Mouse (Mus musculus) cerebellum, adult 18-20 months (tissue): ENCODE data around the gene Gm20388.

Experiments used
- DNase-seq, 2 experiments: peaks; one replicate each; pipeline ENCODE4 v3.0.0; 2021

The Gm20388 gene

DNA sequence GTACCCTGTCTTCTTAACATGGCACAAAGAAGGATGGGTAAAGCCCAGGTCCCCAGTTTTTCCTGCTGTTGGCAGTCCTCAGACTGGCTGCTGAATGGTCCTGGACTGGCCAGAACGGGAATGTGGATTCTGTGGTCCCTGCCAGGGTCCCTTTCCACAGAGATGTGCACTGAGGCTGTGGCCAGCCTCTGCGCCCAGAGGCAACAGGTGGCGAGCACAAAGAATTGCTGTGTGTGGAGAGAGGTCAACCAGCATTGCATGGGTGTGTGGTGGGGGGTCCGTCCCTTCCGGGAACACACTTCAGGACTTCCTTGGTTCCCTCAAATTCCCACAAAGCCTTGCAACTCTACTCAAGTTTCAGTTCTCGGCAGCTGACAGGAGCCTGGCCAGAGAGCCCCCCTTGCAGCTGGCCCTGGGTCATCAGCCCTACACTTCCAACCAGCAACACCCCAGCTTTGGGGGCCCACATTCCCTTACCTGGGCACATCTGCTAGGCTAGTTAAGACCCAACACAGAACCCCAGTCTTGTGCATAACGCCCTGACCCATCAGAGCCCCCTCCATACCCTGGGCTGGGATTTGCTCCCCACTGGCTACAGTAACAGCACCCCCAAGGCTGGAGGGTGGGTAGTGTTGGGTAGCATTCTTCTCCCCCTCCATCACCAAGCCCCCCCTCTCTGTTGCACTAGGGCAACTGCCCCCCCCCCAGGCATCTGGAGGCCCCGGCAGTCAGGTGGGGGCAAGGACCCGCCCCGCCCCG lies 2938.7 kb downstream of the Gm20388 start:
- peak; percentile 32 to 58 for DNase-seq

DNA sequence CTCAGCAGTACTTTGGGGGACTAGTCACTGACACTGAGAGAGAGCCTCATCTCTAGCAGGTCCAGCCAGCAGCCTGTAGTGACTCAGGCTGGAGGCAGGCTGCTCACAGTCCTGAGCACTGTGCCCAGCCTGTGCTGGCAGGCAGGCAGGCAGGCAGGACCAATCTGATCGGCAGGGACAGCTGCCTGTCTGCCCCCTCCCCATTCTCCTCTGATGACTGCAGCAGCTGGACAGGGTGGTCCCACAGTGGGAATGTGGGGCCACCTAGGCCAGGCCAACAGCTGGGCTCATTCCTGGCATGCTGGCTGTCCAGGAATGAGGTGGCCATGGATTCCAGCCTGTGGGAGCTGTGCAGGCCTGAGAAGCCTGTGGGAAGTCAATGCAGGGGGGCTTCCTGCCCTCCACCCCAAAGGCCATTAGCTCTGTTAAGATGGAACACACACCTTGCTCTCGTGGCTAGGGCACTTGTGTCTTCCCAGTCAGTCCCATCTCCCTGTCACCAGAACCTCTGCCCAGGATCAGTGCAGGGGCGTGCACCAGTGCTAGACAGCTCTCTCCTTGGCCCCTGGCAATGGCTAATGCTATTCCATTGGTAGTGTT lies 2940.1 kb downstream of the Gm20388 start:
- peak; percentile 47 to 53 for DNase-seq

DNA sequence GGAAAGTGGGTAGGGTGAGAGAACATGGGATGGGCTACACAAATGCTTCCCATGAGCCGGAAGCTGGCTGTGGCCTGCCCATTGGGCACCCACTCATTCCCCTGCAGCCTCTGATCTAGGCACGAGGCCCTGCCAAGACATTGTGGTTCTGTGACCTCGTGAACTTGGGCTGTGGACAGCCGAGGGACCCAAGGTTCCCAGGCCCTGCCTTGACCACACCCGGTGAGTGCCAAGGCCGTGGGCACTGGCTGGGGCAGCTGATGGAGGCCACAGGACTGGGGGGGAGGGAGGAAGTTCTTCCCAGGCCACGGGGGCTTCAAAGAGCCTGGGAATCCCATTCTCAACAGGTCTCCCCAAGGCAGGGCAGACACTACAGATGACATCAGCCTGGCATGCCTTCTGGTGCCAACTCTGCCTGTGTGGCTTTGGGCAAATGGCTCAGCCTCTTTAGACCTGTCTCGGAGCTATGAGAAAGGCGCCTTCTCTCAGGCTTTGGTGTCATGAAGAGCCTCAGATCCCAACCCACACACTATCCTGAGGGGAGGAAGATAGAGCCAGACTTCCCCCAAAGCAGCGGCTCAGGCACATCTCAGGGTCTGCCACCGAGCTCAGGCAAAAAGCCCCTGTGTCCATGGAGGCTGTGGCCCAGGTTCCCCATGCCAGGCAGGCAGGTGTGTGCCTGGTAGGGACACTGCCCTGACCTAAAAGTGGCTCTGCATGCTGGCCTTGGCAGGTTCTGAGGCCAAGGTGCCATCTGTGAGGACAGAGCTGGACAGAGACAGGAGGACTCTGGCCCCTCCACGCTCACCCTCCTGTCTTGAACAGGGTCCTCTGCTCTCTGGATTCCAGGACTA lies 2941.3 kb downstream of the Gm20388 start:
- peak; percentile 92 to 96 for DNase-seq

DNA sequence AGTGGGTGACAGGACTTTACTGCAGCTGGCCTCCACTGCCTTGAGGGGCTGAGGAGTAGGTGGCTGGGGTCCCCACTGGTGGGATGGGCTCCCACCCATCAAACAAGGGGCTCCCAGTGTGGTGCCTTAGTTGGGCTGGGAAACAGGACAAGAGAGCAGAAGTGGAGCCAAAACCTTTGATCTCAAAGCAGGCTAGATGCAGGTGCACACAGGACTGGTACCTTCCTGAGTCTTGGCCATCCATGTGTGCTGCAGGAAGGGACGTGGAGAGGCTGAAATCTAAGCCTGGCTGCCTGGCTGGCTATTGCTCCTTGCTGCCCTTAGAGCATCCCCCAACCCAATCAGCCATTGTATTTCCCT lies 2941.9 kb downstream of the Gm20388 start:
- peak in 1 of 2 experiments; percentile 80 for DNase-seq

DNA sequence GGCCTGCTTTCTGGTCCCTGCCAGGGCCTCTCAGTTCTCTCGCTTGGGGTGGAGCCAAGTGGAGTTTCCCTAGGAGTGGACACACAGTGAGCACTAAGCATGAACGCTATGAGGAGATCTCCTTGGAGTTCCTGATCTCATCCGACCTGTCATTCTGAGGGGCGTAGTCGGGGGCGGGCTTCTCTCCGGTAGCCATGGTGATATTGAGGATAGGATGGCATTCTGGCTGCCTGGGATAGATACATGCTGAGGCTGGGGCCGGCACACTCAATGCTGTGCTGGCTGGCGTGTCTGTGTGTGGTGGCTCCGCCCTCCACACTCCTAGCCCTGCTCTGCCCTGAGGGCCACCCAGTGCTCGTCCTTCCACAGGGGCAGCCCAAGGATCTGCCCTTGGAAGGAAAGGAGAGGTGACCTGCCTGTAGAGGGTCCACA lies 2942.7 kb downstream of the Gm20388 start:
- DNase-seq: peak; percentile 80 to 85

DNA sequence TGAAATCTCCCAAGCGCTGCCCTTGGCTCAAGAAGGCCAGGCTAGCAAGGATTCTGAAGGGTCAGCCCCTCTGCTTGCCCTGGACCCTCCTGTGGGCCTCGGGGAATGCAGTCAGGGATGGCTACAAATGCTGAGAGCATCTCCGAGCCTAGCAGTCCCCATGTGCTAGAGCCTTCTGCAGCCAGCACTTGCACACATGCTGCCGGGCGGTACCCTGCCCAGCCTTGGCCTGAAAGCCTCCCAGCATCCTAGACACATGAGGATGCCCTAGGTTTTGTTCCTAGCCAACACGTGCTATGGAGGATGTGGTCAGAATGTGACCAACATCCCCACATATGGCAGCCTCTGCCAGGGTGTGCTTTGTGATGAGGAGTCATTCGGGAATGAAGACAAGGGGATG lies 2943.7 kb downstream of the Gm20388 start:
- DNase-seq: no peak

DNA sequence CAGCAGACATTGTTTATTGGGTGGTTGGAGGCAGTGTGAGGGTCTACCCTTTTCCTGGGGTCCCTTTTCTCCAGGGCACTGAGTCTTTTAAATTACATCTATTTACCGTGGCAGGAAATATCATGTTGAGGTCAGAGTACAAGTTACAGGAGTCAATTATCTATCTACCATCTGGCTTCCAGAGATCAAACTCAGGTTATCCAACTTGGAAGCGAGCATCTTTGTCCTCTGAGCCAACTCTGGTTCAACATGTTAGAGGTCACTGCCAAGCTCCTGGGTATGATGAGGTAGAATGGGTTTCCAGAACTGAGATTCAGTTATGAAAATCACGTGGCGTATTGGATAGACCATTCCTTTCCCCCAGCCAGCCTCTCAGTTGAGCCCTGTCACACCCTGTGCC lies 2944.5 kb downstream of the Gm20388 start:
- no peak for DNase-seq

DNA sequence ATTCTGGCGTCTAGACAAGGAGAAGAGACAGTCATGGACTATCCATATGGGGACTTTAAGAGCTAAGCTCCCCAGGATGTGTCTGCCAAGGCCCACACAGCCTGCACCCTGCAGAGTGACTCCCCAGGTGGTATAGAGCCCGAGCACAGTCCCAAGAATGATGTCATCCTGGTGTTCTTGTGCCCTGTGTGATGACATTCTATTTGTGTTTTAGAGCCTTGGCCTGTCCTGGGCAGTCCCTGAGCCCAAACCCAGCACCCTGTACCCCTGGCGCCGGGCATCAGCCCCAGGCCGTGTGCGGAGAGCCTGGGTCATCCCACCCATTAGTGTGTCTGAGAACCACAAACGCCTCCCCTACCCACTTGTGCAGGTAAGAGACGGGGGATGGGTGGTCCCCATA lies 2945.6 kb downstream of the Gm20388 start:
- DNase-seq: no peak

DNA sequence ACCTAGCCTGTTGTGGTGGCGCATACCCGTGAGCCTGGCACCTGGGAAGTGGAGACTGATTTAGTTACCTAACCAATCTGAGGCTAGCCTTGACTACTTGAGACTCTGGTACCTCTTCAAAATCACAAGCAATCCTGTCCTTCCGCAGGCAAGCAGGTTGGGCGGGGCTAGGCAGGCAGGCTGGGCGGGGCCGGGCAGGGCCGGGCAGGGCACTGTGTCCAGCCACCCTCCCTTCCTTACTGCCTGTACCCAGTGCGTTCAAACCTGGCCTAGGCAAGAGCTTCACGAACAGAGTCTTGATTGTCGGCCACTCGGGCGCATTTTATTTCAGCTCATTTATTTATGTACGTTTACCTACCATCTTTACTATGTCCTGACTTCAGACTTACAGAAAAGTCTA lies 2949.2 kb downstream of the Gm20388 start:
- no peak for DNase-seq

DNA sequence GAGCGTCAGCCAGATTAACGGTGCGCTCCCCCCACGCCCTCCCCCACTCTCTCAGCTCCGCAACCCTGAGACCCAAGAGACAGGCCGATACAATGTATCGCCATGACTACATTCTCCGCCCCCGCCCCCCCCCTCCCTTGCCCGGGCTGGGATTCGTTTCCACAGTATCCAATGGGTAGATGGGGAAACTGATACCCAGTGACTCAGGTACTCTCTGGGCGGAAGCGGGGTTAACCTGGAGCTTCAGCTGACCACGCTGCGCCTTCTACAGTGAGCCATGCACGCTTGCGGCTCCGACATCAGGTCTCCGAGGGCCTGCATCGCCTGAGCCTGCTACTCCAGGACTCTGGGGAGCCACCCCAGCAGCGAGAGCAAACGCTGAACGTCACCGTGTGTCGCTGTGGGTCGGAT lies 2954.1 kb downstream of the Gm20388 start:
- no peak for DNase-seq

DNA sequence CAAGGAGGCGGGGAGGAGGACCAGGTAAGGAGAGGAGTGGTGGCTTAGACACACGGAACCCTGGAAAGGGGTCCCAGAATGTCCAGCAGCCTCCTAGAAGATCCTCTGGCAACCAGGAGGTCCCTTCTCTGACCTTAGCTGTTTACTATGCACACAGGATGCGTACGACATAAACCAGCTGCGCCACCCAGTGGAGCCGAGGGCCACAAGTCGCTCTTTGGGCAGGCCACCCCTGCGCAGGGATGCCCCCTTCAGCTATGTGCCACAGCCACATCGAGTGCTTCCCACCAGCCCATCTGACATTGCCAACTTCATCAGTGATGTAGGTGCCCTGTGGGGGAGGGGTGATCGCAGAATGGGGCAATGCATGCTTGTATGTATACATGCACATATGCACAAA lies 2954.8 kb downstream of the Gm20388 start:
- peak in 1 of 2 experiments; percentile 42 for DNase-seq

DNA sequence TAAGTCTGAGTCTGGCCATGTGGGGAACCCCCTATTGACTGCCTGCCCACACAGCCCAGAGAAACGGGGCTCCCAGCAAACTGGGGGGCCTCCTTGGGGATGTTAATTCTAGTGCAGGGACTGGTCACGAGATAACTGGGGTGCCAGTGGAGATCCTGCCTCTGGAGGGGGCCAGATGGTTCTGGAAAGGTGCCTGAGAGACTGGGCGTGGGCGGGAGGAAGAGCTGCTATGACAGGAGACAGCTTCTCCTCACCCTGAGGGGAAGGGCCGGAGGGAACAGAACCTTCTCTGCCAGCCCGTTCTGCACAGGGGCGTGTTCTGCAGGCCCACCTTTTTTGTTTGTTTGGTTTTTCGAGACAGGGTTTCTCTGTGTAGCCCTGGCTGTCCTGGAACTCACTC lies 2955.6 kb downstream of the Gm20388 start:
- peak in 1 of 2 experiments; percentile 44 for DNase-seq

DNA sequence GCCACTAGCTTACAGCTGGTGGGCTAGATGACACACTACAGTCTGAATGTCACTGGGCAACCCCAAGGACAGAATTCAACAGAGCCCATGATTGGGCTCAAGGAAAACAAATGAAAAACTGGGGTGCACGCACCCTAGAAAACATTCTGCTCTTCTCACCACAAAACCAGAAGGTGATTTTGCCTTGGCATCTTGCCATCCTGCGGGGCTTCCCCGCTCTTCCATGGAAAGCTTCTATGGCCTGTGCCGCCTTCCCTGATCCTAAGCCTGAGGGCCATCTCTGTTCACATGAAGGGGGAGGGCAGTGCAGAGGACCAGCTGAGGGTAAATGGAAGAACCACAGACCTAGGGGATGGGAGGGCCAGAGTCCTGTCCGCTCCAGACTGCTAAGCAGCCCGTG lies 2957.3 kb downstream of the Gm20388 start:
- DNase-seq: peak in 1 of 2 experiments; percentile 34

DNA sequence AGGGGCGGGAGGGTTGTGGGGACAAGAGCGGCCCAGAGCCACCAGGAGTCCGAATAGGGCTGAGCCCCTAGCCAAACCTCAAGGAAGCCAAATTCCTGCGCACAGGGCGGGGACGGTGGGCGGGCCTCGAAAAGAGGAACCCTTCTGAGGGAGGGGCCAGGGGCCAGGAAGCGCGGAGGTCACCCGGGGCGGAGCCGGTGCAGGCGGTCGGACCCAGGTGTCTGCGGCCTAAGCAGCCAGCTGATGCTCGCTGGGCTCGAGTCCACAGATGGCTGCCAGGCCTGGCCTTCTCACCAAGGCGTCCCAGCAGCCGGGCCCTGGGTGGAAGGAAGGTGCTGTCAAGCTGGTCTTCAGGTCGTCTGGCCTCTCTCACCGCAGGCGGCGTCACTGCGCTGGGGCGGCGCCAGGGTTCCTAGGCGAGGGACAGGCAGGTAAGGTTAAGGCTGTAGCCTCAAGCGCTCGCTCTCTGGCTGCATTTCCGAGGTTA lies 2959.8 kb downstream of the Gm20388 start:
- DNase-seq: peak; percentile 65 to 74

DNA sequence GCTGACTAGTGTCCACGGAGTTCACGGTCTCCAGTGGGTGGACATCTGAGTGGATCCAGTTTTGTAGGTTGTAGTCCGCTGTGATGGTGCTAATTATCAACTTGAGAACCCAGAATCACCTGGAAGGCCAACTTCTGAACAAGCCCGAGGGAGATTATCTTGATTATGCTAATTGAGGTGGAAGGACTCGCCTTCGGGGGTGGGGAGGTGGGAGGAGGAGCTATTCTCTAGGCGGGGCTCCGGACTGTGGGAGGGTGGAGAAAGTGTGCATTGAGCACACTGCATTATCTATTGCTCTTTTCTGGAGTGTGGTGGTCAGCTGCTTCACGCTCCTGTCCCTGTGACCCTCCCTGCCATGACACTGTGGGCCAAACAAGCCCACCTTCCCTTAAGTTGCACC lies 2961.0 kb downstream of the Gm20388 start:
- no peak for DNase-seq

DNA sequence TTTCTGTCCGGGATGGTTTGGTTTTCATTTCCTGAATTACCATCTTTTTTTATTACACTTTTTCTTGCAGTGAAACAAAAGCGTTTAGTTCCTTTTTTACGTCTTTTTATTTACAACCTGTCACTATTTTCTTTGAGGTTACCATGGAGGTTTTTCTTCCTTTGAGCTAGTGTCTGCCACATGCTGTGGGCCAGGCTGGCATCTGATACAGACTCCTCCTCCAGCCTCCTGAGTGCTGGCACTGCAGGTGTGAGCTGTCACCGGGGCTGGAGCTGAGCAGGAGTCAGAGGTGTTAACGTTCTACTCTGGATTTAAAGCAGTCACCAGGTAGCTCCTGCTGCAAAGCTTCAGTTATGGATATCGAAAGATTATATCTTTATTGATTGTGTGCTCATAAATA lies 2962.5 kb downstream of the Gm20388 start:
- peak; percentile 70 to 78 for DNase-seq

DNA sequence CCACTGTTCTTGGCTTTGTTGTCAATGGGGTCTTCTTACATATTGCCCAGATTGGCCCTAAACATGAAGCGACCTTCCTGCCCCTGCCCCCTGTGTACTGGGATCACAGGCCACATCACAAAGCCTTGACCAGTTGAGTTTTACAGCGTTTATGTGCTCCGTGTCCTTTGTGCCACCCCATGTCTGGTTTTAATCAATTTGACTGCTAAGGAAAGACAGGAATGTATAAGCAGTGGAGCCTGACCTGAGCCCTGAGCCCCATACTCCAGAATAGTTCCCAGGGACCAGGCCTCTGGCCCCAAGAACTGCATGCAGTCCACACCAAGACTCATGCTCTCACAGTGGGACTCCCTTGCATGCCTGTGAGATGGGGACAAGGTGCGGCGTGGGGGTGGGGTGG lies 2964.5 kb downstream of the Gm20388 start:
- DNase-seq: no peak

DNA sequence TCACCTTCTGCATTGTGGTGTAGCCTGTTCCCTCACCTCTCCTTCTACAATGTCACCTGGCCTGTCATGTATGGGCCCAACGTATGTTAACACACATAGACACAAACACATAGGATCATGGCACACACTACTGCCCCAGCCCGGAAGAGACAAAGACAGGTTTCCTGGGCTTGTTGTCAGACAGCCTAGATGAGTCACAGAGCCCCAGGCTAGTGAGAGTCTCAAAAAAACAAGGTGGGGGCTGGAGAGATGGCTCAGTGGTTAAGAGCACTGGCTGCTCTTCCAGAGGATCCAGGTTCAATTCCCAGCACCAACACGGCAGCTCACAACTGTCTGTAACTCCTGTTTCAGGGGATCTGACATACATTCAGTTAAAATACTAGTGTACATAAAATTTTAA lies 2967.6 kb downstream of the Gm20388 start:
- no peak for DNase-seq

DNA sequence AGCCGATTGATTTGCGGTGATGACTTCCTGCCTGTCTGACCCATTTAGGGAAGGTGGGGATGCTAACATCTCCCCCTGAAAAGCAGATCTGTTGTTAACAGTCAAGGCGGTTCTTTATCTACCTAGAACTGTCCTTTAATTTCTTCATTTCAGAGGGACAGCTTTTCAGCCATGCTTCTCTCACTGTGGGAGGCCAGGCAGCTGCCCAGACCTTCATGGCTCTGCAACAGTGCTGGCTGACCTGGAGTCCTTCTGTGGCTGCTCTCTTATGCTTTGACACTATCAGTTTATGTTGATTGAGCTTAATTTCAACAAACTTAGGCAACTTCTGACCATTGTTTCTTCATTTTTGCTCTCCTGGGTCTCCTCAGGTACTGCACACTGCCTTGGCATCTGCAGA lies 2969.7 kb downstream of the Gm20388 start:
- peak; percentile 67 to 79 for DNase-seq

DNA sequence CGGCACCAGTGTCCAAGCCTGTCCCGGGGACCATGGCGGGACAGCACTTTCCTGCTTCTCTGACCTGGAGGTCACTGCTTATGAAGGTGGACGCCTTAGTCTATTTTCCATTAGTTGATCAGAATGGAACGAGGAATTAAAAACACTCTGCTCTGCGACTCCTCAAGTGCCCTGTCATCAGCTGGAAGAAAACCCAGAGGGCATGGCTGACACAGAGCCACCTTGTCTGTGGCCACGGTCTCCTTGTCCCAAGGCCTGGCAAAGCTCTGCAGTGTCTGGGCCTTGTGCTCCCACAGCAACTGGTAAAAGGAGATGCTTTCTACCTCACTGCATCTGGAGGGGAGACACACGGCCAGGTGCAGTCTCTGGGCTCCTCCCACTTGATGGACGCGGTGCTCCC lies 2973.0 kb downstream of the Gm20388 start:
- no peak for DNase-seq

DNA sequence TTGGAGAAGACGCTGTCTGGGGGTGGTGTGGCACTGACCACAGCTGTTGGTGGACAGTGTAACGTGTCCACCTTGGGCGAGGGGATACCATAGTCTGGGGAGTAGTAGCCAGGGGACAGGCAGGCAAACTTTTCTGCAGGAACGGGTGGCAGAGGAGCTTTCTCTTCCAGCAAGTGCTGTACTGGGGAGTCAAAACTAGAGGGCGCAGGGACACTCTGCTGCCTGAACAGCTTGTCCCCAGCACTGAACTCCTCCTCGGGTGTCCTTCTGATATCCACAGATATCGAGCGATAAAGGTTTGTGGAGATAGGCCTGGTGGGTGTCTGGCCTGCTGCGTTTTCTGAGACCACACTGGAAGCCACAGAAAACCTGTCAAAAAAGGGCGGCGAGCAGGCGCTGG lies 2980.8 kb downstream of the Gm20388 start:
- DNase-seq: no peak

DNA sequence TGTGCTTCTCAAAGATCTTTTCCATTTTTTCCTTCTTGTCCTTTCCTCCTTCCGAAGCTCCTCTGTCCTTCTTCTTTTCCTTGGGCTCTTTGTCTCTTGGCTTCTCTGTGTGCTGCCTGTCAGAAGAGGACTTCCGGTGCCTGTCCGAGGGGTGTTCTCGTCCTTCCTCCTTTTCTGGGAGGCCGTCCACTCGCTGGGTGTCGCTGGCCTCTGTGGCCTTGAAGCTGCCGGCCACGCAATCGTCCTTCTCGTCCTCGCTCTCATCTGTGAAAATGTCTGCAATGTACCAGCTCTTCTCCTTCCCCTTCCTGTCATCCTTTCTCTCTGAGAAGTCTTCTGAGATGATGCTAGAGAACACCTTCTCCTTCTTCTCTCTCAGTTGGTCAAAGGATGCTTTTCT lies 2982.8 kb downstream of the Gm20388 start:
- DNase-seq: no peak

DNA sequence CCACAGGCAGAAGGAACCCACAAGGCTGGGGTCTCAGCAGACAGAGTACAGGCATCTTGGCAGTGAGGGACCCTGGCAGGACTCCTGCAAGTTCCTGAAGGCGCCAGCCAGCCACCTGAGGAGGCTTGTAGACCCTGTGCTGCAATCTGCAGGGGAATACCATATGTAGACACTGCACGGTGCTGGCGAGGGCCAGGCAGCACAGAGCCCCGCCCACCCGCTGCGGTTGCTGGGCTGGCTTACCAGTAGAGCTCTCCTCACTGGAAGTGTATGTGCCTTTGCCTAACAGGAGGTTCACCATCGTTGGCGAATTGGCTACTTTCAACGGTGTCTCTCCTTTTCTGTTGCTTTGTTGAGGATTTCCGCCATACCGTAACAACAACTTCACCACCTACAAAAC lies 2985.7 kb downstream of the Gm20388 start:
- DNase-seq: no peak

DNA sequence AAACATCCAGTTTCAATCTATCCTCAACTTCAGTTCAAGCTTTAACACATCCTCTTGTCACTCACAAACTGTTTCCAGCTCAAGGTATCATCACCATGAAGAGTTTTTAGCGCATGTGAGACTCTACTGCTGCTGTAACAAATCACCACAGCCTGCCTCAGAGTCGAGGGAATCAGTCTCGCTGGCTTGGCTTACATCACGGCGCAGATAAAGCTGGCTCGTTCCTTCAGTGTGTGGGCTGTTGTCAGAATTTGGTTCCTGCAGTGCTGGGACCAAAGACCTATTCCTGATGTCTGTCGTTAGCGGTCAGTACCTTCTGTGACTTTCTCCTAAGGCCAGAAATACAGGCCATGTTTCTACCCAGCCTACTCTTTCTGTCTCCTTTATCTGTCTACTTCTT lies 2986.6 kb downstream of the Gm20388 start:
- DNase-seq: no peak
